Mouse (Mus musculus): ENCODE results near the gene Rufy2. TPM values are rescaled to one million over a fixed set of nuclear protein-coding genes. Genes with fewer than 3 reads are reported as not detected.

The Rufy2 gene
- 4.3 and 15.9 TPM in 2 replicates for total RNA-seq (2014; fragmentation: Nextera tagmentation)
- 1.8 and 3.1 TPM in 2 replicates for total RNA-seq (2017)

DNA sequence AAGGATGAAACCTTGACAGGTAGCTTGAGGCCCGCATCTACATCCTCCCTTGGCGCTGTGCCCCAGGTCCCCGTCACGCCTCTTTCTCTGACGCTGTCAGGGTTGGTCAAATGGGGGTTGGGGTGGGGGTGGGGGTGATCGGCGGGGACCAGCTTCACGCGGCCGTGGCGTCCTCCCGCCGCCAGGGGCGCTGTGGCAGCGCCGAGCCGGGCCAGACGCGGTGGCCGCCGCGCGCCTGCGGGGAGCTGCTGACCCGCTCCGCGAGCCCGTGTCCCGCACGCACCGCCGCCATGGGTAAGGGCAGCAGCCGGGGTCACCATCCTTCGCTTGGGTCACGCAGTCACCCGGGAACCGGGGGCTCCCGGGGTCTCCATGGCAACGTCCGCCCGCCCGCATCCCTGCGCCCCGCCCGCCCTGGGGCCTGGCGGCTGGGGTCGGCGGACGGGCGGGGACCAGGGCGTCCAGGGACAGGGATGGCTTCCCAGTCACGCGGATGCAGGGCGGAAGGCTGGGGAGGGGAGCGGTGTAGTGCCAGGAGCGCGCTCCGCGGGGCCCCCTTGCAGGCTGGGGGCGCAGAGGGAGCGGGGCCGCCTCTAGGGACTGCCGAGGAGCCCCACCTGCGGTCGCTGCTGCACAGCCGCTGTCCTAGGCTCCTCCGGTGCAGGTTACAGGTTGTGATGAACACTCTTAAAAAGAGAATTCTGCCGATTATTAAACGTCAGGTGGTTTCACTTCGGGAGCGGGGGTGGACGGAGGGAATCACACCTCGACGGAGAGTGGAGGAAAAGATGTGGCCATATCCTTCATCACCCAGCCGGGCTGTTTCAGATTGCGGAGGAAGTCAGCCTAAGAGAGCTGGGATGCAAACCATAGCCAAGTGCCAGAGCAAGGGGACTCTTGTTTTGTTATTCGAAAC, at the start of gene Rufy2:
Gene Rufy2, plus strand, starts transcription at position 185 of the 916 bp plus-strand sequence.
- ATAC-seq (replicated peaks; ENCODE audit: low FRiP score, low TSS enrichment, poor library complexity, severe bottlenecking) = peak; percentile 45

- no peak for ATAC-seq (replicated peaks; ENCODE audit: low FRiP score, low TSS enrichment, poor library complexity, severe bottlenecking)
Measured at GRCm38 (mm10) chr10:62932381-62932780, 47.6 kb upstream of the Rufy2 start.

GRCm38 (mm10) chr10:62944975-62945580, 34.9 kb upstream of the Rufy2 start:
- ATAC-seq (replicated peaks; ENCODE audit: low FRiP score, low TSS enrichment, poor library complexity, severe bottlenecking) = peak; percentile 59; the same call in 1 of the 2 replicates

DNA sequence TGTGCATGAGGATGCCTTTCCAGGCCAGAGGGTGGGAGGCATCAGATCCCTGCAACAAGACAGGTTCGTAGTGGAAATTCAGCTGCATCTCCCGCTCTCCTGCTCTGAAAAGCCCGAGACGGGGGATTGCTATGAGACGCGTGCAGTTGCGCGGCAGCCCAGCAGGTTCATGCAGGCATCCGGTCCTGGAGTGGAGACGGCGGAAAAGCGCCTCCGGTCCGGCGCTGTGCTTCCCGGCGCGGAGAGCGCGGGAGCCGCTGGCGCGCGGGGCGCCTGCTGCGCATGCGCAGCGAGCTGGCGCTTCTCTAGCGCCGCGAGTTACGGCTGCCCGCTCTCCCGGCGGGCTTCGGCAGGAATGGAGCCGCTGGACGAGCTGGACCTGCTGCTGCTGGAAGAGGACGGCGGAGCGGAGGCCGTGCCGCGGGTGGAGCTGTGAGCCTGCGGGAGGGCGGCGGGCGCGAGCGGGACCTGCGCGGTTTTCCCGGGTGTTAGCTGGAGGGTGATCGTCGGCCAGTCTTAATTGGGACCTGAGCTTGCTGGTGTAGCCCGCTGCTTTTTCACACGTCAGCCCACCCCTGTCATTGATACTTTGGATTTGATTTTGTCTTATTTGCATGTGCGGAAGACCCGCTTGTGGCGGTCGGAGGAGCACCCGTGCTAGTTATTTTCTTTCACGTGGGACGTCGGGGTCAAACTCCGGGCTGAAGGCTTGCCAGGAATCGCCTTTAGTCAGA, 33.1 kb upstream of the Rufy2 start, which contains the start of gene Dna2:
Gene Dna2, plus strand, starts transcription at position 289 of the 734 bp plus-strand sequence.
- peak; percentile 87 for ATAC-seq (replicated peaks; ENCODE audit: low FRiP score, low TSS enrichment, poor library complexity, severe bottlenecking)

DNA sequence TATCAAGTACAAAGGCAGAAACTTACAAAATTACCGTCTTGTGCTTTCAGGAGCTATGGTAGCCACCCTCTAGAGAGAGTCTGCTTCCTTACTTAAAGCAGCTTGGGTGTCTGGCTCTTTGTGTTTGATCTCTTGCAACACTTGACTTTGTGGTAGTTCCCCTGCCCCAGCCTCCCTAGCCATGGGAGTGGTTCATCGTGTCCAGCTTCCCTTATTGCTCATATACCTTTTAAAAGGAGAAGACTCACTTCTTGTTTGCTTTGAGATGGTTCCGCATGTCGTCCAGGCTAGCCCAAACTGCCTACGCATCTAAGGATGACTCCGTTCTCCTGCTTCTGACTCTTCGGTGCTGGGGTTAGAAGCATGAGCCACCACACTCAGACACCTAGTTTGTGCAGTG, 31.5 kb upstream of the Rufy2 start:
- no peak for ATAC-seq (replicated peaks; ENCODE audit: low FRiP score, low TSS enrichment, poor library complexity, severe bottlenecking)

DNA sequence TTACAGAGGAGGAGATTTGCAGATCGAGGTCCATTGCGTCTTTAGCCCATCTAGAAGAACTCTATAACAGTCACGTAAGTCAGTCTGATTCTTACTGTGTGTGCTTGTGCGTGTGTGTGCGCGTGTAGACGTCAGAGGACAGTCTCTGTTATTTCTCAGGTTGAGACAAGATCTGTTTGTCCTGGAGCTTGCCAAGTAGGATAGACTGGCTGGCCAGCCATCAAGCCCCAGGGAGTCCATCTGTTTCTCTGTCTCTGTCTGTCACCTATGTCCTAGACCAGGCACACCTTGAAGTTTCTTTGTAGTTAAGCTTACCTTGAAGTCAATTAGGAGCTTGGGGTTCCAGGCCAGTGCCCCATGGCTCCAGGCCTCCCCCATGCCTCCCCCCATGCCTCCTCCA, 16.1 kb upstream of the Rufy2 start:
- ATAC-seq (replicated peaks; ENCODE audit: low FRiP score, low TSS enrichment, poor library complexity, severe bottlenecking) = no peak

DNA sequence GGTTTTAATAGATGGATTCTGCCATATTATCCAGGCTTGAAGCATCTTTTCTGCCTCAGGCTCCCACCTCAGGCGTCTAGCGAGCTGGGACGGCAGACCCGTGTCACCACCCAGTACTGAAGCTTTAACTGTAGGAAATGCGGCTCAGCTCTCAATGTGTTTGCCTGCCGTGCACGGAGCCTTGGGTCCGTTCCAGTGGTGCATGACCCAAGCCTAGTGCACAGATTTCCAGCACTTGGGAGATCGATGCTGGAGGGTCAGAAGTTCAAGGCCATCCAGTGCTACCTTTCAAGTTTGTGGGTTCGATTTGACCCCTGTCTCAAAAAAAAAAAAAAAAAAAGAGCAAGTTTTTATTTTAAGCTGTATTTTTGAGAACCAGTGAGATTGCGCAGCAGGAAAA, 14.2 kb upstream of the Rufy2 start:
- ATAC-seq (replicated peaks; ENCODE audit: low FRiP score, low TSS enrichment, poor library complexity, severe bottlenecking) = no peak

GRCm38 (mm10) chr10:62966291-62966690, 13.7 kb upstream of the Rufy2 start:
- no peak for ATAC-seq (replicated peaks; ENCODE audit: low FRiP score, low TSS enrichment, poor library complexity, severe bottlenecking)

- ATAC-seq (replicated peaks; ENCODE audit: low FRiP score, low TSS enrichment, poor library complexity, severe bottlenecking) = no peak
Measured at GRCm38 (mm10) chr10:62971821-62972220, 8.2 kb upstream of the Rufy2 start.

DNA sequence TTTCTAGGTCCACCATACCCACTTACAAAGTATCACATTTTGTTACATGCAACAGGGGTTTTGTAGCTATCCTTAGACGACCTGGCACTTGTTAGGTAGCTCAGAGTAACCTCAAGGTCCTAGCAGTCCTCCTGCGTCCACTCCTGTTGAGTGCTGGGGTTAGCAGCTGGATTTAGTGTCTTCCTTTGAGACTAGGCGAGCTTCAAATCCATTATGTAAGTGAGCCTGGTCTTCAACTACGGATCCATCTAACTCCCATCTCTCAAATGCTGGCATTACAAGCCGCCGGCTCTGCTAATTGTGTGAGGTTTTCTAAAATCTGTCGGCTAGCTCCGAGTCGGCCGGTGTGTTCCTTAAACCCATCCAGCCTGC, 370 bp upstream of the Rufy2 start:
- no peak for ATAC-seq (replicated peaks; ENCODE audit: low FRiP score, low TSS enrichment, poor library complexity, severe bottlenecking)

- ATAC-seq (replicated peaks; ENCODE audit: low FRiP score, low TSS enrichment, poor library complexity, severe bottlenecking) = no peak
Measured at GRCm38 (mm10) chr10:62984072-62984471, 4.0 kb downstream of the Rufy2 start.

- ATAC-seq (replicated peaks; ENCODE audit: low FRiP score, low TSS enrichment, poor library complexity, severe bottlenecking) = no peak
Measured at GRCm38 (mm10) chr10:62984495-62984894, 4.5 kb downstream of the Rufy2 start.

GRCm38 (mm10) chr10:62987341-62987740, 7.3 kb downstream of the Rufy2 start:
- ATAC-seq (replicated peaks; ENCODE audit: low FRiP score, low TSS enrichment, poor library complexity, severe bottlenecking) = peak; percentile 58

DNA sequence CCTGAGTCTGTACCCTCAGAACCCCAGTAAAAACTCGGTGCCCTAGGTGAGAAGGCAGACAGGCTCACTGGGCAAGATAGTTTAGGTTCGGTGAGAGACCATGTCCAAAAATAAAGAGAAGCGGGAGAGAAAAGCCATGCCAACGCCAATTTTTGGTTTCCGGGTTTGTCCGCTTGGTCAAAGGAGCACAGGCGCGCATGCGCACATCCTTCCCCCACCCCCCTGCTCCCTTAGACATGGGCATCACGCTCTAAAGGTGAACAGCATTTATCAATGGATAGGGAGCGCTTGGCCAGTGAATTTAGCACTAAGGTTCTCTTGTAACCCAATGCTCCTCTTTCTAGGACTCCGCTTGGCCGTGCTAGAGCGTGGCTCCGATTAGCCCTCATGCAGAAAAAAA, 10.6 kb downstream of the Rufy2 start:
- ATAC-seq (replicated peaks; ENCODE audit: low FRiP score, low TSS enrichment, poor library complexity, severe bottlenecking) = no peak

DNA sequence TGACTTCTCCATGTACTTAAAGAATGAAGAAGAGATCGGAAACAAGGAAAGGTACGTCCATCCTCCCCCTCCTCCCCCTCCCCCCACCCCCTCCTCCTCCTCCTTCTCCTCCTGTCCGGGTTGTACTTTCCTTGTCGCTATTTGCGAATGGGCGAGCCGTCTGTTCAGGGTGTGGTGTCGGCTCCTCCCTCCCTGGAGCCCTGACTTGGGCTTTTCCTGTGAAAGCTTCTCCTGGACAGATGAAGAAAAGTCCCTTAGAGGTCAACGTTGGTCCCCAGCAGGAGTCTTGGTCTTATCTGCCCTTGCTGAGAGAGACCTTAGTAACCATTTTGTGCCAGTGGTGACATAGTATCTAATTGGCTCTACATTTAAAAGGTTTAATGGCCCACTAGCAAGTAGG, 14.0 kb downstream of the Rufy2 start:
- ATAC-seq (replicated peaks; ENCODE audit: low FRiP score, low TSS enrichment, poor library complexity, severe bottlenecking) = no peak

GRCm38 (mm10) chr10:63000584-63000983, 20.6 kb downstream of the Rufy2 start:
- ATAC-seq (replicated peaks; ENCODE audit: low FRiP score, low TSS enrichment, poor library complexity, severe bottlenecking) = peak; percentile 93

- ATAC-seq (replicated peaks; ENCODE audit: low FRiP score, low TSS enrichment, poor library complexity, severe bottlenecking) = no peak
Measured at GRCm38 (mm10) chr10:63003252-63003651, 23.2 kb downstream of the Rufy2 start.

DNA sequence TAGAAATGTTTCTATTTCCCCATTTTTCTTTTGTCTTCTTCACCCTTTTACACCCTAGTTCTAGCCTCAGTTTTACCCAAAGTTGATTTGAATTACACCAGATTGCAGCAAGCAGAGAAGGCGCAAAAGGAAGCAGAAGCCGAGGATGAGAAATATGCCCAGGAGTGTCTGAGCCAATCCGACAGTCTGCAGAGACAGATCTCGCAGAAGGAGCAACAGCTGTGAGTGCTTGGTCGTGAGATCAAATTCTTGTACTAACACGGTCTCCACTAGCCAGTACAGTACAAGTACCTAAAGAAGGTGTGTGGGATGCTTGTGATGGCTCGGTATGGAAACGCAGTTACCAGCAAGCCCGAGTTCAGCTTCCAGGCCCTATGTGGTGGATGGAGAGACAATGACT, 24.5 kb downstream of the Rufy2 start:
- no peak for ATAC-seq (replicated peaks; ENCODE audit: low FRiP score, low TSS enrichment, poor library complexity, severe bottlenecking)

DNA sequence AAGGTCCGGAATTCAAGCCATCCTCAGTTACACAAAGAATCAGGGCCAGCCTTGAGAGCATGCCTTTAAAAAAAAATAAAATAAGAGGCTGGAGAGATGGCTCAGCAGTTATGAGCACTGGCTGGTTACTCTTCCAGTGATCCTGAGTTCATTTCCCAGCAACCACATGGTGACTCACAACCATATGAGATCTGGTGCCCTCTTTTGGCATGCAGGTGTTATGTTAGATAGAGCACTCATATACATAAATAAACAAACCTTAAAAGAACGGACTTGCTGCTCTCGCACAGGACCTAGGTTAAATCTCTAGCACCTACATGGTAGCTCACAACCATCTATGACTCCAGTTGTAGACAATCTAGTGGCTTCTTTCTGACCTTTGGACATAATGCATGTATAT, 28.2 kb downstream of the Rufy2 start:
- ATAC-seq (replicated peaks; ENCODE audit: low FRiP score, low TSS enrichment, poor library complexity, severe bottlenecking) = 0 out of 2 replicates have a peak, but pooled peaks have one; percentile 41

DNA sequence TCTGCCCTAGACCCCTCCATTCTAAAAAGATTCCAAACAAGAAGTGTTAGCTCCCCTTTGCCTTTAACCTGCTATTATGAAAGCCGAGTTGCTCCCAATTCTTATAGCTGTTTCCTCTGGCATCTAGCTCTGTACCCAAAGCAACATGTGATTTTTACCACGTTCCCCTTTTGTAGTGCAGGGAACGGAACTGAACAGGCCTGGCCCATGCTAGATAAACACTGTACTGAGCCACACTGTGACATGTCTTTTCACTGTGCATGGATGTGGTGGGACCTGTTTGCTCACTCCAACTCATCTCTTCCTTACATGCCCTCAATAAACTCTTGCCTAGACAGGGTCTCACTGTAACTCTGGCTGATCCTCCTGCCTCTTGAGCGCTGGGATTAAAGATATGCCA, 30.2 kb downstream of the Rufy2 start:
- peak; percentile 57 for ATAC-seq (replicated peaks; ENCODE audit: low FRiP score, low TSS enrichment, poor library complexity, severe bottlenecking)

Measured in megakaryocyte-erythroid progenitor cell, adult 5-6 weeks (primary cell).